Mouse (Mus musculus) MEL (cell line): ENCODE results near the gene Tnf. TPM values are rescaled to one million over a fixed set of nuclear protein-coding genes. Genes with fewer than 3 reads are reported as not detected.

Experiments
- DNase-seq: peaks from one replicate; pipeline ENCODE4 v3.0.0; 2011; ENCODE audit warnings: low read depth, low spot score
- H3K27ac ChIP-seq: 2 replicates; pipeline ENCODE4 v1.5.1; 2012; ENCODE audit warnings: low read depth, mild to moderate bottlenecking, control low read depth, low read length, moderate library complexity; ENCODE audit not compliant: control insufficient read depth
- H3K27me3 ChIP-seq, 2 experiments: fragments of 150-350 bp in 1 of 2; sonication (generic) in 1 of 2; 2 replicates each; pipeline ENCODE4 v1.6.1; 2012; ENCODE audit warnings: low read length in 2 of 2, mild to moderate bottlenecking in 2 of 2, improper control_type of control experiment in 1 of 2, moderate library complexity in 1 of 2; ENCODE audit not compliant: insufficient read depth in 2 of 2, control insufficient read depth in 1 of 2
- H3K36me3 ChIP-seq, 2 experiments: 2 replicates each; pipeline ENCODE4 v1.6.1; 2012 to 2014; ENCODE audit warnings: low read length in 2 of 2, improper control_type of control experiment in 1 of 2, inconsistent platforms in 1 of 2, mild to moderate bottlenecking in 1 of 2; ENCODE audit not compliant: insufficient read depth in 2 of 2, control insufficient read depth in 1 of 2
- H3K4me1 ChIP-seq, 2 experiments: fragments of 150-350 bp in 1 of 2; sonication (generic) in 1 of 2; 2 replicates each; pipeline ENCODE4 v1.6.1; 2012; ENCODE audit warnings: low read length in 2 of 2, improper control_type of control experiment in 1 of 2, mild to moderate bottlenecking in 1 of 2; ENCODE audit not compliant: insufficient read depth in 2 of 2, control insufficient read depth in 1 of 2
- H3K4me3 ChIP-seq, 2 experiments: fragments of 150-350 bp in 1 of 2; sonication (generic) in 1 of 2; 2 replicates each; pipeline ENCODE4 v1.5.1; 2012; ENCODE audit warnings: low read depth in 2 of 2, low read length in 2 of 2, mild to moderate bottlenecking in 2 of 2, moderate library complexity in 2 of 2, control low read depth in 1 of 2, improper control_type of control experiment in 1 of 2; ENCODE audit not compliant: control insufficient read depth in 1 of 2, insufficient read depth in 1 of 2
- H3K79me2 ChIP-seq: 2 replicates; pipeline ENCODE4 v1.6.1; 2012; ENCODE audit warnings: mild to moderate bottlenecking, low read length, moderate library complexity; ENCODE audit not compliant: control insufficient read depth, poor library complexity, insufficient read depth
- H3K9ac ChIP-seq: 2 replicates; pipeline ENCODE4 v1.6.1; 2012; ENCODE audit warnings: low read depth, mild to moderate bottlenecking, control low read depth, low read length, moderate library complexity; ENCODE audit not compliant: control insufficient read depth, poor library complexity, severe bottlenecking
- H3K9me3 ChIP-seq: fragments of 150-350 bp; sonication (generic); replicated peaks from 2 replicates; pipeline ENCODE4 v1.6.1; 2012; ENCODE audit warnings: mild to moderate bottlenecking, low read length, improper control_type of control experiment, moderate library complexity; ENCODE audit not compliant: insufficient read depth
- CHD1 ChIP-seq: IDR thresholded peaks from 2 replicates; pipeline ENCODE4 v1.6.1; 2012; ENCODE audit warnings: low read depth, mild to moderate bottlenecking, inconsistent platforms, low read length, improper control_type of control experiment
- CHD2 ChIP-seq: IDR thresholded peaks from 2 replicates; pipeline ENCODE4 v1.6.1; 2011; ENCODE audit warnings: low read length, improper control_type of control experiment
- CTCF ChIP-seq, 3 experiments: IDR thresholded peaks in 2 of 3; conservative IDR thresholded peaks in 1 of 3; 2 replicates each; pipeline ENCODE4 v1.5.1; 2011 to 2012; ENCODE audit warnings: low read length in 3 of 3, low read depth in 2 of 3, mild to moderate bottlenecking in 2 of 3, improper control_type of control experiment in 1 of 3, inconsistent platforms in 1 of 3, mixed read lengths in 1 of 3, moderate library complexity in 1 of 3; ENCODE audit not compliant: control insufficient read depth in 1 of 3, insufficient read depth in 1 of 3, poor library complexity in 1 of 3, severe bottlenecking in 1 of 3
- ELF1 ChIP-seq: IDR thresholded peaks from 2 replicates; pipeline ENCODE4 v1.6.1; 2014; ENCODE audit warnings: low read depth, mild to moderate bottlenecking, inconsistent platforms, low read length, improper control_type of control experiment, moderate library complexity
- EP300 ChIP-seq, 2 experiments: IDR thresholded peaks; 2 replicates each; pipeline ENCODE4 v1.6.1; 2011; ENCODE audit warnings: improper control_type of control experiment in 2 of 2, low read length in 2 of 2, low read depth in 1 of 2, mild to moderate bottlenecking in 1 of 2
- ETS1 ChIP-seq: IDR thresholded peaks from 2 replicates; pipeline ENCODE4 v1.6.1; 2012; ENCODE audit warnings: low read depth, mild to moderate bottlenecking, inconsistent platforms, low read length, improper control_type of control experiment, moderate library complexity
- GATA1 ChIP-seq: IDR thresholded peaks from 2 replicates; pipeline ENCODE4 v1.6.1; 2011; ENCODE audit warnings: low read depth, low read length, improper control_type of control experiment
- HCFC1 ChIP-seq: IDR thresholded peaks from 2 replicates; pipeline ENCODE4 v1.6.1; 2012; ENCODE audit warnings: low read depth, mild to moderate bottlenecking, inconsistent platforms, low read length, improper control_type of control experiment, moderate library complexity
- JUND ChIP-seq: IDR thresholded peaks from 2 replicates; pipeline ENCODE4 v1.6.1; 2011; ENCODE audit warnings: low read depth, mild to moderate bottlenecking, improper control_type of control experiment, low read length
- KAT2A ChIP-seq: conservative IDR thresholded peaks from 2 replicates; pipeline ENCODE4 v1.6.1; 2012; ENCODE audit warnings: low read depth, low read length, improper control_type of control experiment, inconsistent platforms
- MAFK ChIP-seq: IDR thresholded peaks from 2 replicates; pipeline ENCODE4 v1.6.1; 2011; ENCODE audit warnings: low read depth, mild to moderate bottlenecking, low read length, improper control_type of control experiment, borderline replicate concordance
- MAX ChIP-seq: IDR thresholded peaks from 2 replicates; pipeline ENCODE4 v1.6.1; 2011; ENCODE audit warnings: low read length, improper control_type of control experiment
- MAZ ChIP-seq: IDR thresholded peaks from 2 replicates; pipeline ENCODE4 v1.6.1; 2012; ENCODE audit warnings: low read depth, mild to moderate bottlenecking, inconsistent platforms, low read length, improper control_type of control experiment
- MEF2A ChIP-seq: IDR thresholded peaks from 2 replicates; pipeline ENCODE4 v1.6.1; 2014; ENCODE audit warnings: low read depth, mild to moderate bottlenecking, inconsistent platforms, low read length, improper control_type of control experiment; ENCODE audit not compliant: poor library complexity, insufficient replicate concordance, severe bottlenecking; ENCODE audit errors: extremely low read depth
- MXI1 ChIP-seq: IDR thresholded peaks from 2 replicates; pipeline ENCODE4 v1.6.1; 2011; ENCODE audit warnings: mild to moderate bottlenecking, low read depth, low read length, improper control_type of control experiment
- MYB ChIP-seq: IDR thresholded peaks from 2 replicates; pipeline ENCODE4 v1.6.1; 2011; ENCODE audit warnings: mild to moderate bottlenecking, low read depth, low read length, improper control_type of control experiment
- MYC ChIP-seq: IDR thresholded peaks from 2 replicates; pipeline ENCODE4 v1.6.1; 2011; ENCODE audit warnings: low read depth, mild to moderate bottlenecking, low read length, improper control_type of control experiment, moderate library complexity
- NELFE ChIP-seq: IDR thresholded peaks from 2 replicates; pipeline ENCODE4 v1.6.1; 2011; ENCODE audit warnings: low read depth, low read length, improper control_type of control experiment
- NRF1 ChIP-seq: IDR thresholded peaks from 2 replicates; pipeline ENCODE4 v1.6.1; 2014; ENCODE audit warnings: low read depth, mild to moderate bottlenecking, inconsistent platforms, low read length, improper control_type of control experiment, moderate library complexity; ENCODE audit not compliant: poor library complexity, insufficient read depth, severe bottlenecking
- POLR2A ChIP-seq, 2 experiments: IDR thresholded peaks; 2 replicates each; pipeline ENCODE4 v1.6.1; 2011 to 2012; ENCODE audit warnings: low read length in 2 of 2, mild to moderate bottlenecking in 2 of 2, control low read depth in 1 of 2, improper control_type of control experiment in 1 of 2, low read depth in 1 of 2, moderate library complexity in 1 of 2; ENCODE audit not compliant: control insufficient read depth in 1 of 2, insufficient read depth in 1 of 2, poor library complexity in 1 of 2
- POLR2AphosphoS2 ChIP-seq: IDR thresholded peaks from 2 replicates; pipeline ENCODE4 v1.6.1; 2011; ENCODE audit warnings: low read length, improper control_type of control experiment
- POLR2AphosphoS5 ChIP-seq: IDR thresholded peaks from 2 replicates; pipeline ENCODE4 v1.6.1; 2012; ENCODE audit warnings: low read depth, borderline replicate concordance, mild to moderate bottlenecking, inconsistent platforms, low read length, moderate library complexity, mixed read lengths
- RCOR1 ChIP-seq: IDR thresholded peaks from 2 replicates; pipeline ENCODE4 v1.6.1; 2012; ENCODE audit warnings: low read depth, mild to moderate bottlenecking, inconsistent platforms, low read length, improper control_type of control experiment
- SIN3A ChIP-seq: IDR thresholded peaks from 2 replicates; pipeline ENCODE4 v1.6.1; 2012; ENCODE audit warnings: low read length, improper control_type of control experiment, inconsistent platforms
- SMC3 ChIP-seq: IDR thresholded peaks from 2 replicates; pipeline ENCODE4 v1.6.1; 2011; ENCODE audit warnings: low read depth, low read length, improper control_type of control experiment
- UBTF ChIP-seq: IDR thresholded peaks from 2 replicates; pipeline ENCODE4 v1.6.1; 2012; ENCODE audit warnings: low read depth, mild to moderate bottlenecking, inconsistent platforms, low read length, improper control_type of control experiment, moderate library complexity, borderline replicate concordance; ENCODE audit not compliant: insufficient read depth
- USF1 ChIP-seq: IDR thresholded peaks from 2 replicates; pipeline ENCODE4 v1.6.1; 2014; ENCODE audit warnings: low read depth, mild to moderate bottlenecking, inconsistent platforms, low read length, improper control_type of control experiment, moderate library complexity
- ZC3H11A ChIP-seq: IDR thresholded peaks from 2 replicates; pipeline ENCODE4 v1.6.1; 2012; ENCODE audit warnings: low read depth, mild to moderate bottlenecking, inconsistent platforms, low read length, improper control_type of control experiment
- ZMIZ1 ChIP-seq: IDR thresholded peaks from 2 replicates; pipeline ENCODE4 v1.6.1; 2012; ENCODE audit warnings: low read depth, mild to moderate bottlenecking, inconsistent platforms, low read length, improper control_type of control experiment, moderate library complexity
- polyA plus RNA-seq, 2 experiments: library from polyadenylated mRNA; stranded (reverse) in 1 of 2; unstranded in 1 of 2; fragments of >175 nt in 1 of 2; fragments of >200 nt in 1 of 2; gene quantifications; 2 replicates each; pipeline versions ENCODE4 v1.2.1 to v1.2.4; 2012; ENCODE audit warnings: low replicate concordance in 2 of 2, low read depth in 1 of 2; ENCODE audit not compliant: insufficient read length in 2 of 2, insufficient read depth in 1 of 2, missing spikeins in 1 of 2
- total RNA-seq: library from RNA; depleted of rRNA; stranded (reverse); fragments of 300-350 nt; gene quantifications from 2 replicates; pipeline ENCODE4 v1.2.3, GENCODE M21; 2012

Tnf gene
- total and polyA plus RNA-seq, 3 experiments = 1.2 to 2.0 TPM; not detected in 1

GRCm38 (mm10) chr17:35210593-35210992, 8.8 kb upstream of the Tnf start:
- Histone ChIP-seq H3K36me3 (peaks cover 0 to 11% of the 10 kb centered on the region in 2 experiments; a peak in 2 of 4 replicates), H3K9me3 (no peaks in the 10 kb centered on the region), H3K27me3 (no peaks in the 10 kb centered on the region), H3K79me2 (no peaks in the 10 kb centered on the region; the same call in 1 of the 2 replicates), H3K27ac (no peak overlapping the region), H3K9ac (peak overlapping the region; percentile 58; the same call in 1 of the 2 replicates), H3K4me3 (no peak overlapping the region), H3K4me1 (peaks cover 7 to 20% of the 10 kb centered on the region in 2 experiments)
- TF ChIP-seq NELFE (no peak), SIN3A (no peak), JUND (no peak), ETS1 (no peak), RCOR1 (no peak), ZC3H11A (no peak), CHD1 (no peak), GATA1 (no peak), MAZ (no peak), UBTF (no peak), HCFC1 (no peak)
- DNase-seq = no peak

GRCm38 (mm10) chr17:35209785-35210535, 8.2 kb upstream of the Tnf start:
- peaks cover 0 to 11% of the 10 kb centered on the region in 2 experiments; a peak in 2 of 4 replicates for H3K36me3 ChIP-seq
- H3K27me3 ChIP-seq = no peaks in the 10 kb centered on the region
- H3K9ac ChIP-seq = peak overlapping the region; percentile 58
- no peaks in the 10 kb centered on the region for H3K9me3 ChIP-seq
- peak overlapping the region; percentile 52 to 65 for H3K4me3 ChIP-seq
- H3K27ac ChIP-seq = peak overlapping the region; percentile 84
- H3K4me1 ChIP-seq = peaks cover 7 to 20% of the 10 kb centered on the region in 2 experiments
- peak; percentile 88 for DNase-seq
- no peaks in the 10 kb centered on the region; the same call in 1 of the 2 replicates for H3K79me2 ChIP-seq
- TF ChIP-seq MYB = no peak
- TF ChIP-seq MXI1 = no peak; the same call in 1 of the 2 replicates
- TF ChIP-seq MYC = no peak
- TF ChIP-seq CTCF (IDR thresholded peaks at IDR 0.05 in 2 of 3, conservative IDR thresholded peaks at IDR 0.05 in 1 of 3; ENCODE audit: control insufficient read depth in 1 of 3, insufficient read depth in 1 of 3, low read depth in 2 of 3, low read length in 3 of 3, poor library complexity in 1 of 3, severe bottlenecking in 1 of 3) = no peak
- TF ChIP-seq POLR2A (IDR thresholded peaks at IDR 0.05; ENCODE audit: control insufficient read depth in 1 of 2, insufficient read depth in 1 of 2, low read depth in 1 of 2, low read length in 2 of 2, poor library complexity in 1 of 2) = 0 out of 4 replicates have a peak, but pooled peaks of 1 of the 2 experiments have one; percentile 26
- TF ChIP-seq UBTF = no peak
- TF ChIP-seq NRF1 = no peak
- TF ChIP-seq KAT2A = no peak
- TF ChIP-seq HCFC1 = peak; percentile 54; the same call in 1 of the 2 replicates
- TF ChIP-seq POLR2AphosphoS5 = no peak
- TF ChIP-seq CHD2 = no peak
- TF ChIP-seq ZMIZ1 = no peak
- peak; percentile 48 to 54 for TF ChIP-seq EP300 (IDR thresholded peaks at IDR 0.05; ENCODE audit: low read depth in 1 of 2, low read length in 2 of 2)
- no peak for TF ChIP-seq POLR2AphosphoS2
- no peak for TF ChIP-seq JUND
- no peak for TF ChIP-seq ZC3H11A
- peak; percentile 48; the same call in 1 of the 2 replicates for TF ChIP-seq RCOR1
- TF ChIP-seq USF1 = no peak
- 0 out of 2 replicates have a peak, but pooled peaks have one; percentile 42 for TF ChIP-seq MAZ
- TF ChIP-seq SMC3 = 0 out of 2 replicates have a peak, but pooled peaks have one; percentile 21
- no peak for TF ChIP-seq MAX
- no peak for TF ChIP-seq MEF2A
- TF ChIP-seq MAFK = no peak
- TF ChIP-seq ELF1 = 0 out of 2 replicates have a peak, but pooled peaks have one; percentile 27
- TF ChIP-seq CHD1 = no peak
